Mouse (Mus musculus): Measurements from ENCODE around the gene 6030408B16Rik. TPM values are rescaled to one million over a fixed set of nuclear protein-coding genes. Genes with fewer than 3 reads are reported as not detected.

Gene 6030408B16Rik
- polyA plus RNA-seq, 1 experiment from 2014 or later, result 1.7 TPM

GRCm38 (mm10) chr15:101295616-101296015 lies 2.6 kb downstream of the 6030408B16Rik start:
- no peak overlapping the region for H3K4me2 ChIP-seq (ENCODE audit: low read depth, low read length)
- no peak for DNase-seq (ENCODE audit: low spot score)
- H3K9ac ChIP-seq (replicated peaks; ENCODE audit: low read length), result no peak overlapping the region
- H3K27ac ChIP-seq (replicated peaks; ENCODE audit: low read depth, low read length), result no peak overlapping the region
- no peaks in the 10 kb centered on the region for H3K9me3 ChIP-seq (replicated peaks; ENCODE audit: control insufficient read depth, low read length)
- ATAC-seq (replicated peaks; ENCODE audit: insufficient number of reproducible peaks, low FRiP score, low TSS enrichment, low read depth), result no peak
- H3K36me3 ChIP-seq (replicated peaks; ENCODE audit: control insufficient read depth, insufficient read depth, low read depth, low read length), result peaks cover 3% of the 10 kb centered on the region; the same call in 1 of the 2 replicates
- WGBS, result 90% methylated on average over 10 of the region's 10 CpGs
- H3K4me1 ChIP-seq (ENCODE audit: control insufficient read depth, insufficient read depth, low read length), result no peaks in the 10 kb centered on the region
- H3K27me3 ChIP-seq (ENCODE audit: control insufficient read depth, insufficient read depth, low read length), result no peaks in the 10 kb centered on the region
- no peak overlapping the region for H3K4me3 ChIP-seq (ENCODE audit: low read depth, low read length)

- 90% methylated on average over 11 of the region's 11 CpGs for WGBS
These were observed 3.1 kb downstream of the 6030408B16Rik start for GRCm38 (mm10) chr15:101296091-101296490.

GRCm38 (mm10) chr15:101297988-101298387 lies 5.0 kb downstream of the 6030408B16Rik start:
- no peak overlapping the region for H3K27ac ChIP-seq (replicated peaks; ENCODE audit: low read depth, low read length)
- ATAC-seq (replicated peaks; ENCODE audit: insufficient number of reproducible peaks, low FRiP score, low TSS enrichment, low read depth), result no peak
- H3K4me2 ChIP-seq (ENCODE audit: low read depth, low read length), result no peak overlapping the region; the same call in 1 of the 2 replicates
- no peaks in the 10 kb centered on the region for H3K9me3 ChIP-seq (replicated peaks; ENCODE audit: control insufficient read depth, low read length)
- H3K4me1 ChIP-seq (ENCODE audit: control insufficient read depth, insufficient read depth, low read length), result no peaks in the 10 kb centered on the region
- 37% methylated on average over 7 of the region's 7 CpGs for WGBS
- no peak overlapping the region; the same call in 1 of the 2 replicates for H3K9ac ChIP-seq (replicated peaks; ENCODE audit: low read length)
- no peaks in the 10 kb centered on the region for H3K27me3 ChIP-seq (ENCODE audit: control insufficient read depth, insufficient read depth, low read length)
- no peak for DNase-seq (ENCODE audit: low spot score)
- H3K36me3 ChIP-seq (replicated peaks; ENCODE audit: control insufficient read depth, insufficient read depth, low read depth, low read length), result no peaks in the 10 kb centered on the region
- H3K4me3 ChIP-seq (ENCODE audit: low read depth, low read length), result no peak overlapping the region

More at GRCm38 (mm10) chr15:101296091-101296490, 3.1 kb downstream of the 6030408B16Rik start:
- Histone ChIP-seq H3K4me3 (ENCODE audit: low read depth, low read length) (no peak overlapping the region), H3K4me2 (ENCODE audit: low read depth, low read length) (no peak overlapping the region), H3K9me3 (replicated peaks; ENCODE audit: control insufficient read depth, low read length) (no peaks in the 10 kb centered on the region), H3K36me3 (replicated peaks; ENCODE audit: control insufficient read depth, insufficient read depth, low read depth, low read length) (peaks cover under 1% of the 10 kb centered on the region; the same call in 1 of the 2 replicates), H3K9ac (replicated peaks; ENCODE audit: low read length) (no peak overlapping the region), H3K4me1 (ENCODE audit: control insufficient read depth, insufficient read depth, low read length) (no peaks in the 10 kb centered on the region), H3K27ac (replicated peaks; ENCODE audit: low read depth, low read length) (no peak overlapping the region), H3K27me3 (ENCODE audit: control insufficient read depth, insufficient read depth, low read length) (no peaks in the 10 kb centered on the region)
- DNase-seq (ENCODE audit: low spot score) (no peak), ATAC-seq (replicated peaks; ENCODE audit: insufficient number of reproducible peaks, low FRiP score, low TSS enrichment, low read depth) (no peak)

GRCm38 (mm10) chr15:101298550-101298949 lies 5.5 kb downstream of the 6030408B16Rik start:
- 12% methylated on average over 7 of the region's 7 CpGs for WGBS
- DNase-seq (ENCODE audit: low spot score), result peak; percentile 73
- Histone ChIP-seq H3K4me1 (ENCODE audit: control insufficient read depth, insufficient read depth, low read length) (no peaks in the 10 kb centered on the region), H3K4me3 (ENCODE audit: low read depth, low read length) (no peak overlapping the region), H3K27ac (replicated peaks; ENCODE audit: low read depth, low read length) (no peak overlapping the region), H3K4me2 (ENCODE audit: low read depth, low read length) (peak overlapping the region; percentile 3; the same call in 1 of the 2 replicates), H3K9ac (replicated peaks; ENCODE audit: low read length) (peak overlapping the region; percentile 39; the same call in 1 of the 2 replicates), H3K27me3 (ENCODE audit: control insufficient read depth, insufficient read depth, low read length) (no peaks in the 10 kb centered on the region), H3K36me3 (replicated peaks; ENCODE audit: control insufficient read depth, insufficient read depth, low read depth, low read length) (no peaks in the 10 kb centered on the region), H3K9me3 (replicated peaks; ENCODE audit: control insufficient read depth, low read length) (no peaks in the 10 kb centered on the region)
- no peak for ATAC-seq (replicated peaks; ENCODE audit: insufficient number of reproducible peaks, low FRiP score, low TSS enrichment, low read depth)

- Histone ChIP-seq H3K4me3 (ENCODE audit: low read depth, low read length) (no peak overlapping the region), H3K9ac (replicated peaks; ENCODE audit: low read length) (no peak overlapping the region), H3K36me3 (replicated peaks; ENCODE audit: control insufficient read depth, insufficient read depth, low read depth, low read length) (no peaks in the 10 kb centered on the region), H3K27me3 (ENCODE audit: control insufficient read depth, insufficient read depth, low read length) (no peaks in the 10 kb centered on the region), H3K4me2 (ENCODE audit: low read depth, low read length) (no peak overlapping the region), H3K4me1 (ENCODE audit: control insufficient read depth, insufficient read depth, low read length) (no peaks in the 10 kb centered on the region), H3K9me3 (replicated peaks; ENCODE audit: control insufficient read depth, low read length) (no peaks in the 10 kb centered on the region), H3K27ac (replicated peaks; ENCODE audit: low read depth, low read length) (no peak overlapping the region)
- no peak for ATAC-seq (replicated peaks; ENCODE audit: insufficient number of reproducible peaks, low FRiP score, low TSS enrichment, low read depth)
- no peak for DNase-seq (ENCODE audit: low spot score)
- WGBS, result 82% methylated on average over 14 of the region's 14 CpGs
These were observed 6.5 kb downstream of the 6030408B16Rik start for GRCm38 (mm10) chr15:101299480-101299960.

GRCm38 (mm10) chr15:101300128-101300527 lies 7.1 kb downstream of the 6030408B16Rik start:
- no peaks in the 10 kb centered on the region for H3K4me1 ChIP-seq (ENCODE audit: control insufficient read depth, insufficient read depth, low read length)
- no peak for DNase-seq (ENCODE audit: low spot score)
- H3K9ac ChIP-seq (replicated peaks; ENCODE audit: low read length), result no peak overlapping the region
- no peaks in the 10 kb centered on the region for H3K36me3 ChIP-seq (replicated peaks; ENCODE audit: control insufficient read depth, insufficient read depth, low read depth, low read length)
- 76% methylated on average over 6 of the region's 6 CpGs for WGBS
- no peaks in the 10 kb centered on the region for H3K9me3 ChIP-seq (replicated peaks; ENCODE audit: control insufficient read depth, low read length)
- H3K4me3 ChIP-seq (ENCODE audit: low read depth, low read length), result no peak overlapping the region
- ATAC-seq (replicated peaks; ENCODE audit: insufficient number of reproducible peaks, low FRiP score, low TSS enrichment, low read depth), result no peak
- no peaks in the 10 kb centered on the region for H3K27me3 ChIP-seq (ENCODE audit: control insufficient read depth, insufficient read depth, low read length)
- no peak overlapping the region for H3K27ac ChIP-seq (replicated peaks; ENCODE audit: low read depth, low read length)
- H3K4me2 ChIP-seq (ENCODE audit: low read depth, low read length), result no peak overlapping the region

- Histone ChIP-seq H3K4me1 (ENCODE audit: control insufficient read depth, insufficient read depth, low read length) (no peaks in the 10 kb centered on the region), H3K27me3 (ENCODE audit: control insufficient read depth, insufficient read depth, low read length) (no peaks in the 10 kb centered on the region), H3K27ac (replicated peaks; ENCODE audit: low read depth, low read length) (no peak overlapping the region), H3K4me3 (ENCODE audit: low read depth, low read length) (no peak overlapping the region), H3K36me3 (replicated peaks; ENCODE audit: control insufficient read depth, insufficient read depth, low read depth, low read length) (no peaks in the 10 kb centered on the region), H3K9me3 (replicated peaks; ENCODE audit: control insufficient read depth, low read length) (no peaks in the 10 kb centered on the region), H3K4me2 (ENCODE audit: low read depth, low read length) (no peak overlapping the region), H3K9ac (replicated peaks; ENCODE audit: low read length) (no peak overlapping the region)
- 78% methylated on average over 3 of the region's 3 CpGs for WGBS
- ATAC-seq (replicated peaks; ENCODE audit: insufficient number of reproducible peaks, low FRiP score, low TSS enrichment, low read depth) (no peak), DNase-seq (ENCODE audit: low spot score) (no peak)
These were observed 9.2 kb downstream of the 6030408B16Rik start for GRCm38 (mm10) chr15:101302201-101302600.

- no peak overlapping the region for H3K27ac ChIP-seq (replicated peaks; ENCODE audit: low read depth, low read length)
- H3K9me3 ChIP-seq (replicated peaks; ENCODE audit: control insufficient read depth, low read length), result no peaks in the 10 kb centered on the region
- H3K36me3 ChIP-seq (replicated peaks; ENCODE audit: control insufficient read depth, insufficient read depth, low read depth, low read length), result no peaks in the 10 kb centered on the region
- no peak overlapping the region for H3K9ac ChIP-seq (replicated peaks; ENCODE audit: low read length)
- ATAC-seq (replicated peaks; ENCODE audit: insufficient number of reproducible peaks, low FRiP score, low TSS enrichment, low read depth), result no peak
- no peak overlapping the region for H3K4me3 ChIP-seq (ENCODE audit: low read depth, low read length)
- H3K27me3 ChIP-seq (ENCODE audit: control insufficient read depth, insufficient read depth, low read length), result no peaks in the 10 kb centered on the region
- no peak for DNase-seq (ENCODE audit: low spot score)
- 78% methylated on average over 4 of the region's 4 CpGs for WGBS
- H3K4me1 ChIP-seq (ENCODE audit: control insufficient read depth, insufficient read depth, low read length), result no peaks in the 10 kb centered on the region
- H3K4me2 ChIP-seq (ENCODE audit: low read depth, low read length), result no peak overlapping the region
These were observed 10.8 kb downstream of the 6030408B16Rik start for GRCm38 (mm10) chr15:101303830-101304229.

Data from embryonic facial prominence, embryonic 11.5 days (tissue).